Mouse (Mus musculus) liver, adult 2 months (tissue): Measurements from ENCODE around the gene Doxl2.

Experiments used
- CTCF ChIP-seq: fragments of 200-500 bp; IDR thresholded peaks from 2 replicates; pipeline ENCODE4 v1.5.1; 2011; ENCODE audit warnings: low read depth, low read length, control low read depth
- POLR2A ChIP-seq: fragments of 200-500 bp; IDR thresholded peaks from 2 replicates; pipeline ENCODE4 v1.6.1; 2011; ENCODE audit warnings: low read length, control low read depth; ENCODE audit not compliant: insufficient read depth; ENCODE audit errors: extremely low read depth

GRCm38 (mm10) chr6:48956785-48957184 lies 18.0 kb upstream of the Doxl2 start:
- no peak for TF ChIP-seq CTCF
- TF ChIP-seq POLR2A, result no peak
